Mouse (Mus musculus): Measurements from ENCODE around the gene Fmnl2.

DNA sequence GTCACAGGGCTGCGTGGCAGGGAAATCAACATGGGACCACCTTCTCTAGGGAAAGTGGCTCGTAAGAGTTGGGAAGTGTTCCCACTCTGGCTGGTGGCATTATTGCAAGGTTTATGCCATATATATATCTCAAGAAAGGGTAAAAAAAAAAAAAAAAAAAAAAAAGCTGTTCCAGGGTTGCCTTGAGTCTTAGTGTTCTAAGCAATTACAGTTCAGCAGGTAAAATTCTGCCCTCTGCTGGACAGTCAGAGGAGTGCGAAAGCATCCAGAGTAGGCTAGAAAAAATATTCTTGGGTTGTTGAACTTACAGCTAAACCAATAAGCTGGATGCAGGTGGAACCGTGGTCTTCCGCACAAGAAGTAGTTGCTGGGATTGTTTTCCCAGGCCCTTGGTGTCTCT, 264.1 kb downstream of the Fmnl2 start:
- TF ChIP-seq E2F4 (IDR thresholded peaks at IDR 0.05; ENCODE audit: insufficient read depth) (no peak), REST (IDR thresholded peaks at IDR 0.05; ENCODE audit: insufficient read depth, insufficient read length) (no peak), POLR2A (IDR thresholded peaks at IDR 0.05; ENCODE audit: insufficient read length, low read depth) (no peak), SRF (IDR thresholded peaks at IDR 0.05; ENCODE audit: control insufficient read depth, insufficient read length, low read depth) (no peak), MAX (IDR thresholded peaks at IDR 0.05; ENCODE audit: low read depth) (no peak), CEBPB (IDR thresholded peaks at IDR 0.05; ENCODE audit: insufficient read depth, poor library complexity, severe bottlenecking) (no peak), TCF3 (IDR thresholded peaks at IDR 0.05; ENCODE audit: insufficient read length, low read depth) (no peak), USF1 (IDR thresholded peaks at IDR 0.05; ENCODE audit: low read depth) (no peak), MYOG (IDR thresholded peaks at IDR 0.05; ENCODE audit: control insufficient read depth in 1 of 3, insufficient read depth in 1 of 3, insufficient read length in 2 of 3, low read depth in 2 of 3) (no peak), POLR2AphosphoS2 (IDR thresholded peaks at IDR 0.05; ENCODE audit: insufficient read length, low read depth) (no peak), MYOD1 (IDR thresholded peaks at IDR 0.05; ENCODE audit: control insufficient read depth in 1 of 3, insufficient read length in 2 of 3, low read depth in 2 of 3) (no peak)

All from myocyte (in vitro differentiated cells).